Mouse (Mus musculus) lung, adult 2 months (tissue): ENCODE measurements around the gene Vps41.

Experiments
- CTCF ChIP-seq: fragments of 200-500 bp; IDR thresholded peaks from 2 replicates; pipeline ENCODE4 v1.5.1; 2011; ENCODE audit warnings: mild to moderate bottlenecking, low read length, control low read depth; ENCODE audit not compliant: insufficient read depth
- POLR2A ChIP-seq: fragments of 200-500 bp; IDR thresholded peaks from 2 replicates; pipeline ENCODE4 v1.6.1; 2011; ENCODE audit warnings: low read depth, mild to moderate bottlenecking, control low read depth, low read length, borderline replicate concordance; ENCODE audit errors: extremely low read depth

GRCm38 (mm10) chr13:18896789-18897188 lies 179.7 kb downstream of the Vps41 start:
- TF ChIP-seq CTCF (no peak), POLR2A (no peak)
